Mouse (Mus musculus): Measurements from ENCODE around the gene Rfxank.

The Rfxank gene

DNA sequence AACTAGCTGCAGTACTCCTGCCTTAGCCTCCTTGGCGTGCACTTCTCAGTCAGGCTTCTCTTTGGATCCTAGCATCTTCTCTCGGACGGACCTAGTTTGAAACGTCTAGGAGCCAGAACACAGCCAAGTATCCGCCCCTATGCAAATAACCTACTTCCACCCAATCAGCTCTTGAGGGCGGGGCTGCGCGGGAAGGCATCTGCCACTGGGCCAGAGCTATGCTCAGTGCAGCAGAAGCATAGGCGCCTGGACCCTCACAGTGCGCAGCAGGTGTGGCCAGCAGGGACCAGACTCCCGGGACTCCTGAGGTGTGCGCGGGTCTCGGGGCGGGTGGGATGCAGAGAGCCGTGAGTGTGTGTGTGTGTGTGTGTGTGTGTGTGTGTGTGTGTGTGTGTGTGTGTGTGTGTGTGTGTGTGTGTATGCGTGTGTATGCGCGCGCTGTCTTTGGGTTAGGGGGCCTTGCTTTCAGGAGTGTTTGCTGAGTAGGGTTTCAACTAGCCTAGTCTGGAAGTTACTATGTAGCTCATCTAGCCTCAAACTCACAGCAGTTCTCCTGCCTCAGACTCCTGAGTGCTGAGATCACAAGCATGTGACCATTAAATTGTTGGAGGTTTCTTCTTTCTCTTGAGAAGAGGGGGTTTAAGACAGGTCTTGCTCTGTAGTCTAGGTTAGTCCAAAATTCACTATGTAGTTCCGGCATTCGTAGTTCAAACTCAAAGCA, 13.7 kb upstream of the Rfxank start:
- DNase-seq (ENCODE audit: extremely low read depth, insufficient read length, low spot score) = peak; percentile 51

DNA sequence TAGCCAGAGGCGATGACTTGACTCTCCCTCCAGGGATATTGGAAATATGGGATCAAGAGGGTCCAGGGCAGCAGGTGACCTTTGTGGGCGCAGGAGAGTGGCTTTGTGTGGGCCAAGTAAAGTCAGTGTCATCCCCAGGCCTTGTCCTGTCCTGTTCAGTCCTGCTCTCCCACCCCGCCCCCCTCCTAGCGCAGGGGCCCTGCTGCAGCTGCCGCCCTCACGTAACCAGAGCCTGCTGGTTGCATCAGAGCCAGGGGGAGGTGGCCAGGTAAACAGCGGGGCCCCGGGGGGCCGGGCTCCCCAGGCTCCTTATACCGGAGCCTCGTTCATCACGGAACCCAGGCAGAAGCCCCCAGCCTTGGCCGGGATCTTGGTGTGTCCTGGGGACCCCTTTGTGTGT, 11.2 kb upstream of the Rfxank start:
- no peak for DNase-seq (ENCODE audit: extremely low read depth, insufficient read length, low spot score)

DNA sequence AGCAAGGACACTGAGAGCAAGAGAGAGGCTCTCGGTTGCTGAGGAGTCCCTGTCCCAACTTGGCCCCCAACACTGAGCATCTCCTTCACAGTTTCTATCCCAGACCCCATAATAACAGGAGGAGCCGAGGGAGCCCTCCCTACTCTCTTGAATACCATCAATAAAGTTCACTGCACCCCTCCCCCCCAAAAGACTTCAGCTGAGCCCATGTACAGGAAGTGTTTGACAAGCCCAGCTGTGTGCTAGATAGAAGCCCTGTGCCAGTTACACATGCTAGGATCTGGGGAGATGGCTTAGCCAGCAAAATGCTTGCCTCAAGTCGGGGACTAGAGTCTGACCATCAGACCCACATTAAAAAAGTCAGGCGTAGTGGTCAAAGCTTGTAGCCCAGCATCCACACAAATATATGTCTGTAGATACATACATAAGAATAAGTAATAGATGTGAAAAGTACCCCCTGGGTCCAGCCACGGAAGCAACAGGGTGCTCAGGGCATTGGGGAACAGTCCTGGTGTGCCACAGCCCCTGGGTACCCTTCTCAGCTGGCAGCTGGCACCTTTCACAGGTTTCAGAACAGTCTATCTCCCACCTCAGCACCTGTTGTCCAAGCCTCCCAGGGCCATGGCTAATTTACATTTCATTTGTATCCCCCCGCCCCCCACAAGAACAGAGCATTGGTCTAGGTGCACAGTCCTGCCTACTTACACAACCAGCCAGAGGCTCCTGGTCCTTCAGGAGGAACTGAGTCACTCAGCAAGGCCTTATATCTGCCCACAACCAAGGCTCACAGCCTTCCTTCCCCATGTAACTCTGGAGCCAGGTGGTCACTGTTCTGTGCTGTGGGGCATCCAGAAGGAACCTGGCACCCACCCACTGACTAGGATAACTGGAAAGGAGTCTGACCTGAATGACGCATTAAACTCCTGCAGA, 9.0 kb upstream of the Rfxank start:
- no peak for DNase-seq (ENCODE audit: extremely low read depth, insufficient read length, low spot score)

DNA sequence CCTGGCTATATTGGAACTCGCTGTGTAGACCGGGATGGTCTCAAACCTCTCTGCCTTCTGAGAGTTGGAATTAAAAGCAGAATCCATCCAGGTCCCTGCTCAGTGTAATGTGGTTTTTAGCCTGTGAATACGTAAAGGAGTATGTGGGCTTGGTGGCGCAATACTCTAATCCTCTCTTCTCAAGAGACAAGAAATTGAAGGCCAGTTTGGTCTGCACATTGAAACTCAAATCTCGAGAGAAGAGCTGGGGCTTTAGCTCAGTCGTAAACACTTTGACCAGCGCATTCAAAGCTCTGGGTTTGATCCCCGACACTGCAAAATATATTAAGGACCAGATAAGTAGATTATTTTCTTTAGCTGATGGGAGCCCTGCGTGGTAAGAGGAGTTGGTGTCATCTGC, 1.0 kb upstream of the Rfxank start:
- no peak for DNase-seq (ENCODE audit: extremely low read depth, insufficient read length, low spot score)

DNA sequence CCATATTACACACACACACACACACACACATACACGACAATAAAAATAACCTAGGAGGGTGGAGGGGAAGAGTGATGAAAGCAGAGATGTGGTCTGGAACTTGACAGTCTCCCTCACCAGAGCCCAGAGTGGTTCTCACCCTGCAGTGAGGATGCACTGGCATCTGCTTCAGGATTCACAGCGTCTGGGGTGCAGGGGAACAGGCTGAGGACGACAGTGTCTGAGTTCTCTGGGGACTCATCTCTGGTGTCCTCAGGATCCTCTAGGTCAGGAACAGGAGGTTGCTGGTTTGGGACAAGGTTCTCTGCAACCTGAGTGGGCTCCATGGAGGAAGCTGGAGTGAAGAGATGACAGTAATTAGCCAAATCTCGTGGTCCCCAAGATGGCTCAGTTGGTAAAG, 1.1 kb downstream of the Rfxank start:
- DNase-seq (ENCODE audit: extremely low read depth, insufficient read length, low spot score) = no peak

DNA sequence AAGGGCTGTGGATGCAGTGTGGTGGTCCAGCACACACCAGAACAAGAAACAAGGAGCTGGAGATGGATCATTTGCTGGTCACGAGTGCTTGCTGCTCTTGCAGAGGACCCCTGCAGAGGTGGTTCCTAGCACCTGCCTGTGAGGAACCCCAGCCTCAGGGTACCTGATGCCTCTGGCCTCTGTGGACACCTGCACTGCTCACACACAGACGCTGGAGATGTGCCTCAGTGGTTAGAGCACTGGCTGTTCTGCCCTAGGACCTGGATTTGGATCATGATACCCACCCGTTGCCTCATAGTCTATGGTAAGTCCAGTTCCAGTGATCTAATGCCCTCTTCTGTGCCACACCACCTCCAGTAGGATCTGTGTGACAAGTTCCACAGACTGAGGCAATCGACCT, 2.4 kb downstream of the Rfxank start:
- DNase-seq (ENCODE audit: extremely low read depth, insufficient read length, low spot score) = no peak

DNA sequence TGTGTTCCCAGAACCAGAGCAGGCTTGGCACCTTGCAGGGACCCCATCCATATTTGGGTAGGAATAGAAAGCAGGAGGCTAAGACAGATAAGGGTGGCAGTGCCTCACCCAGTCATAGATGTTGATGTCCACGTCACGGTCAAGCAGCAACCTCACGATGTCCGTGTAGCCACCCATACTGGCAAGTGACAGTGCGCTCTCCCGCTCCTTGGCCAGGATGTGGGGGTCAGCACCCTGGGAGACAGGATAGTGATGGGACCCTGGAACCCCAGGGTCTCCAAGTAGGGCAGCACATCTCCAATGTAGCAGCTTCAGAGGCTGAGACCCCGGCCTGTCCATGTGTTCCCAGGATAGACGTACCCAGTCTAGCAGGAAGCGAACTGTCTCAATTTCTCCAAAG, 4.0 kb downstream of the Rfxank start:
- no peak for DNase-seq (ENCODE audit: extremely low read depth, insufficient read length, low spot score)

DNA sequence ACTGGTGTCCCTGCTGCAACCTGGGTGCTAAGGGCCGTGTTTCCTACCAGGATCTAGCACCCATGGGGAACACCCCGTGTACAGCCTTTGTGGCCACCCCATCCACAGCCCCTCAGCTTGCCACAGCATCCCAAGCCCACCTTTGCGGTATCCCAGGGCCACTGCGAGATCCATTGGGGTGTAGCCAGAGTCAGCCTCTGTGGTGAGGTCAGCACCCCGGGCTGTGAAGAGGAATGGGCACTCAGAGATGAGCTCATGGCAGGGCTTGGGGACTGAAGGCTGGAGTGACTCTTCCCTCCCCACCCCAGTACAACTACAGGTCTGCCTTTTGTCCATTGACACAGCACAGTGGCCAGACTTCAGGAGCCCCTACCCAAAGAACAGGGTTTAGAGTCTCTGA, 4.9 kb downstream of the Rfxank start:
- no peak for DNase-seq (ENCODE audit: extremely low read depth, insufficient read length, low spot score)

DNA sequence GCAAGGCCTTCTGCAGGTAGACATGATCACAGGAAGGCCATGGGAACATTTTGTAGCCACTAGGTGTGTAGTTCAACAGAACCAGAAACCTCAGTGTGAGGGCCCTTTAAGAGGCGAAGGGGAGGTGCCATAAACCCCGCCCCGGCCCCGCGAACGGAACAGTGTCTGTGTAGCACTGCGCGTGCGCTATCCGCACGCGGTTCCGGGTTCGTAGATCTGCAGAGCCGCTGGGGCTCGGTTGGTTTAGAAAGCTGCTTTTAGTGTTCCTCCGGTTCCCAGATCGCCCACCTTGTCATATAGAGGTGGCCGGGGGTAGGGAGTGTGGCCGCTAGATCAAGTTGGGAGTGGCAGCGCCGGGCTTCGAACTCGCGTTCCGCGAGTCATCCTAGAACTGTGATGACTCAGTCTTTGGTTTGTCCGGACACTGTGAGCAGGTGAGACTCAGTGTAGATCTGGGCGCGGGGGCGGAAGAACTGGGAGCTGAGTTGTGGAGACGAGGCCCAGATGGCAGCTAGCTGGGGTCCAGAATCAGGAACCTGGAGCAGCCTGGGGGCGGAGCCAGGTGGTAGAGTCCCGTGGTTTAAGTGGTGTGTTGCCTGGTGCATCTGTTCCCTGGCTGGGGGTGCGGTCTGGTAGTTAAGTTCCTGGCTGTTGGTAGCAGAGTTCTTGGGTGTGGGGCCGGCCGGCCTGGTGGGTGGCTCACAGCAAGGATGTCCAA, 7.6 kb downstream of the Rfxank start, which contains the start of gene Nr2c2ap:
Nr2c2ap (plus strand) TSS at position 168 of the 718 bp plus-strand sequence.
- DNase-seq (ENCODE audit: extremely low read depth, insufficient read length, low spot score) = peak; percentile 89

DNA sequence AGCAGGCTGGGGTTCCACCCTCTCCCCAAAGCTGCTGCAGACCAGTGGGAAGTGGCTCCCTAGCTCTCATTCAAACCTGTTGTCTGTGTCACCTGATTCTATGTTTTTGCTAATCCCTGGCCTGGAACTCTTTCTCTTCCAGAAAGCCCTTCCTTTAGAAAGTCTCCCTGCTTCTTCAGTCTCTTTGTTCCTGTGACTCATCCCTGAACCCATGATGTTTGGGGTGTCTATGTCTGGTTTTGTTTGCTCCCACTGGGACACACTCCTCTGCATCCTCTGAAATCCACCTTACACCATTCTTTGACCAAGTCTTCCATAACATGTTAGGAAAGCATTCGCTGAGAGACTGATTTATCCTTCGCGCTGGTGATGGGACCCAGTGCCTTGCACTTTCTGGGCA, 8.9 kb downstream of the Rfxank start:
- DNase-seq (ENCODE audit: extremely low read depth, insufficient read length, low spot score) = no peak

DNA sequence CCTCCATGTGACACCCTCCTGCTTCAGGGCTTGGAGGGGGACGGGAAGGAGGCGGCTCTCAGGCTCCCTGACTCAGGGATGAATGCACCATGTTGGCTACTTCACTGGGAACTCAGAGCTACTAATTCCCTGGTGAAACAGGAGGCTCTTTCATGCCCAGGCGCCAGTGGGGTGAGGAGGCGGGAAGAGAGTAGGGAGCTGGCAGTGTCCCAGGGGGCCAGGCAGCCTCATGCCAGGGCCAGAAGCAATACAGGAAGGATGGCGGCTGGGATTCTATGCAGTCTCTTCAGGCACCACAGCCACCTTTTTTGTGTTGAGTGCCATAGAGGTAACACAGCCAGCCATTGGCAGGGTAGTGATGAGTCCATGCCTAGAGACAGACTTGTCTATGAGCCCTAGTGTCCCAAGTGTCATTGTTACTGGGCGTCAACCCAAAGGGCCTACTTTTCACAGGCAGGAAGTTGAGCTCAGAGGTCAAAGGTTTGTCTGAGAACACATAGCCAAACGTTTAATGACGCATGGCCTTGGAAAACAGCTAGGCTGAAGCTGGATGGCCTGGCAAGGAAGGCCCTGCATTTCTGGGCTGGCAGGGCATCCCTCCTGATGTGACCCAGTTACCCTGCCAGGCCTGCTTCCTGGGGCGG, 9.5 kb downstream of the Rfxank start:
- peak; percentile 89 for DNase-seq (ENCODE audit: extremely low read depth, insufficient read length, low spot score)

DNA sequence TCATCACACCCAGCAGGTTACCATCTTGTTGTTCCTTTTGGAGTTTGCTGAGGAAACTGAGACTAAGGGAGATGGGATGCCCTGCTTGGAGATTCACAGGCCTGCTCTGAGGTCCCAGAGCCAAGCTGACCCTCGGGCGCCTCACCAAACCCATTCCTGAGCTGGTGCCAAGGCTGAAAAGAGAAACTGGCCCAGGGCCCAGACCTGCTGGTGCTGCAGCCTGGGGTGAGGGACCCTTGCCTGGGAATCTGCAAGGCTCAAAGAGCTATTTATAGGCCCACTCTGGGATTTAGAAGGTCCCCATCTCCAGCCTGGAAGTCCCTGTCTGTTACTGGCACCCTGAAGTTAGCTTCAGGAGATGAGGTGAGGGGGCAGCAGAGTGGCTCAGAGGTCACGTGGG, 10.5 kb downstream of the Rfxank start:
- peak; percentile 68 for DNase-seq (ENCODE audit: extremely low read depth, insufficient read length, low spot score)

DNA sequence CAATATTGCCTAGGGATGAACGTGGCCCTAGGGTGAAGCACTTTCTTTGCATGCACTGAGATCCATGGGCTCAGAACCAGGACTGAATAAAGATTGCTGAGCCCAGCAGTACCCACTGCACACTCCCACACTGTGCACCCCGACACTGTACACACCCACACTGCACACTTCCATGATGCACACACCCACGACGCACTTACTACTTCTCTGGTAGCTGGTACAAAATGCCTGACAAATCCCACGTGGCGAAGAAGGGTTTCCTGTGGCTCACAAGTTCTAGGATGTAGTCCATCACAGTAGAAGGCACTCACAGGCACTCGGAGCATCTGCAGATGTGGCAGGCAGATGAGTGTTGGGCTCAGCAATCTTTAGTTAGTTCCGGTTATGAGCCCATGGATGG, 14.0 kb downstream of the Rfxank start:
- DNase-seq (ENCODE audit: extremely low read depth, insufficient read length, low spot score) = no peak

DNA sequence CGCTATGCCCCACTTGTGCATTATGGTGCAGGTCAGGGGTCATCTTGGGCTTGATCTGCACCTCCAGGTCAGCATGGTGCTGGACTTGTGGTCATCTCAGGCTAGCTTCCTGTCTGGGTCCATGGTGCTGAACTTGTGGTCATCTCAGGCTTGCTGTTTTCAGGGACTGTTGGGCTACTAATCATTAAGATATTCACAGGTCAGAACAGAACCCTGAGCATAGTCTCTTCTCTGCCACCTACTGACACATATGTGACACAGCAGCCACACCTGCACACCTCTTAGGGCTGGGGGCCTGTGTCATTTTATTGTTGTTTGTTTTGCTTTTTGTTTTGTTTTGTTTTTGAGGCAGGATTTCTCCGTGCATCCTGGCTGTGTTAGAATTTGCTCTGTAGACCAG, 16.1 kb downstream of the Rfxank start:
- DNase-seq (ENCODE audit: extremely low read depth, insufficient read length, low spot score) = no peak

DNA sequence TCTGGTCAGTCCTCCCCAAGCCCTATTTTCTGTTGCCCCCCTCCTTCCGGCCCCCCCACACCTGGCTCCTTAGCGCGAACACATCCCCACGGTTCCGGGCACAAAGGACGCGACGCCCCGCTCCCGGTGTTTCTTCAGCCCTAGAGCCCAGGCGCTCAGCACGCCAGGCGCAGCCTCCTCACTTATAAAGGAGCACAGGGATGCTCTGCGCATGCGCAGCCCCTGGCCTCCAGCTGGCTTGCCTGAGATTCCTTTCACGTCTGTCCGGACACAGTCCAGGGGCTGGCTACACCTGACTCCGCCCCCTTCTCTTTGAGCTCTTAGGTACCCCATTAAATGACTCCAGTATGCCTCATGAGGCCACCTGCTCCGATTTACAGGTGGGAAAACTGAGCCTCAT, 18.3 kb downstream of the Rfxank start, which contains the start of gene Ncan:
Ncan (minus strand) TSS at position 207 of the 400 bp plus-strand sequence.
- no peak for DNase-seq (ENCODE audit: extremely low read depth, insufficient read length, low spot score)

DNA sequence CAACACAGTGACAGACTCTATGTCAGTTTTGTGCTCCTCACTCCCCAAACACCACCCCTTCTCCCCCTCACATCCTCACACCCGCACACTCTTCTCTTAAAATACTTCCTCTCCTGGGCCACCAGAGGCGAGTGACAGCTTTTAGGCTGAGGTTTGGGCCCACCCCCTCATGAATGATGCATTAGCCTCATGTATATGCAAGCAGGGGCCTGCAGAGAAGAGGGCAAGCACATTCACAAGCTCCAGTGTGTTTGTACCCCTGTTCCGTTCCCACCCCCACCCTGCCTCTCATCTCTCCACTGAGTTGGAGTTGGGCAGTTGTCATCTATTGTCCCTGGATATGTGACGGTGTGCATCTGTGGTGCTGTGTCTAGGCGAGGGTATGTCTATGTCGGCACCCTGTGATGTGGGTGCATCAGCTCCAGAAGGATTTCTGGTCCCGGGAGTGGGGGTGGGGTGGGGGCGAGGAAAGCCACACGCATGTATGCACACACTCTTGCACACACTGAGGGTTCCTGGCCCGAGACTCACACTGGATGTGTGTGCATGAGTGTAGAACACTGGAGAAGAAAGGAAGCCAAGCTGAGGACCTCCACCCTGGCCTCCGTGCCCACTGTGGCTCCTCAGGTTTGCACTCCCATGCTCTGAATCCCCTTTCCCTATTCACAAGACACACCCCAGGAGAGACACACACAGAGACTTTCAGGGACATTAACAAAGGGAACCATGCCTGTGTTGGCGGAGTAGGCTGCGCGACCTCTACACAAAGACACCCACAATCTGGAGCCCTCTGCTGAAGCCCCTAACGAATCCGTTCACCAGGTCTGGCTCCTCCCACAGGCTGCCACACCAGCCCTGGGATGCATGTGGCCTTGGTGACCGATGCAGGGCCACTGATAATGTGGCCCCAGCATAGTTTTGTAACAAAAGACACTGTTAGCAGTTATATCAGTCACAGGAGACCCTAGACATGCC, 19.9 kb downstream of the Rfxank start:
- no peak for DNase-seq (ENCODE audit: extremely low read depth, insufficient read length, low spot score)

DNA sequence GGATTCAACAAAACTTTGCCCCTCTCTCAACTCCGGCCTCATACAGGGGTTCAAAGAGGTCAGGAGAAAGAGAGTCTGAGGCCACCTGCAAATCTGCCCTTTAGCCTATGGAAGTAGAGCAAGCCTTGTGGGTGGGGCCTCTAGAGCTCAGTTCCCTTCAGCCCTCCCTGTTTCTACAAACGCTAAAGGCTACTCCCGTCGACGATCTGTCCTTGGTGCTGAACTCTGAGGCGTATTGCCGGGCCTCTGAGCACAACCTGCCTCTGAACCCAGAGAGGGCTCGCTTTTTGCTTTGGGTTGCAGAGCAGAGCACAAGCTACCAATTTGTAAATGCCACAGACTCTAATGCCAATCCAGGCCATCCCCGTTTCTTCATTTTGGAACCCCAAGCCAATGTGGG, 21.3 kb downstream of the Rfxank start:
- no peak for DNase-seq (ENCODE audit: extremely low read depth, insufficient read length, low spot score)

DNA sequence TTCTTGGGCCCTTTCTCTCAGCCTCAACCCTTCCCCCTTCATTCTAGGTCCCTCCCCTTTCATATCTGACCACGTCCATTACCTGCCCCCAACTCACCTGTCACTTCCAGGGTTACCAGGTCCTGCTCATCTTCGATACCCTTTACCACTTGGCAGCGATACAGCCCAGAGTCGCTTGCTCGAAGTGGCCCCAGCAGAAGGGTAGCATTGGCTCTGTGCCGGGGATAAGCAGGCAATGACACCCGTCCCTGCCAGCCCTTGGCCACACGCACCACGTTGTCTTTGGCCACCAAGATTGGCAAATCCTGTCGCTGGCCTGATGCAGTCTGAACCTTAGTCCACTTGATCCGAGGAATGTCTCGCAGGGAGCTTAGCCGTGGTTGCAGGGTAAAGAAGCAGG, 24.1 kb downstream of the Rfxank start:
- DNase-seq (ENCODE audit: extremely low read depth, insufficient read length, low spot score) = no peak

DNA sequence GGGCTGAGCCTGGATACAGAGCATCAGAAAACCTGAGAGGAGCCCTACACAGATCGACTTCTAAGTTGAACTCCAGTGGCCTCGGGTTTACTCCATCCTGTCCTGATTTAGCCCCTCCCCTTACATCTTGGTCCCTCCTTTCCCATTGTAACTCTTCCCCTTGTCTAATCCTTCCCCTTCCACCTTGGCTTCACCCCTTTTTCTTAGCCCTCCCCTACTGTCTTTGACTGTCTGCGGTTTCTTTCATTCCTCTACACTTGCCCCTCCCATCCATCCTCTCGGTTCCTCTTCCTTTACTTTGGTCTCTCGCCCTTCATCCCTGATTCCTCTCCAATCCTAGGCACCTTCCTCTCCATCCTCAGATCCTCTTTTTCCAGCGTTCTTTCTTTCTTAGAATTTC, 24.5 kb downstream of the Rfxank start:
- DNase-seq (ENCODE audit: extremely low read depth, insufficient read length, low spot score) = no peak
